ENCODE assay signal across 8 mouse cellular contexts in the genomic region with DNA sequence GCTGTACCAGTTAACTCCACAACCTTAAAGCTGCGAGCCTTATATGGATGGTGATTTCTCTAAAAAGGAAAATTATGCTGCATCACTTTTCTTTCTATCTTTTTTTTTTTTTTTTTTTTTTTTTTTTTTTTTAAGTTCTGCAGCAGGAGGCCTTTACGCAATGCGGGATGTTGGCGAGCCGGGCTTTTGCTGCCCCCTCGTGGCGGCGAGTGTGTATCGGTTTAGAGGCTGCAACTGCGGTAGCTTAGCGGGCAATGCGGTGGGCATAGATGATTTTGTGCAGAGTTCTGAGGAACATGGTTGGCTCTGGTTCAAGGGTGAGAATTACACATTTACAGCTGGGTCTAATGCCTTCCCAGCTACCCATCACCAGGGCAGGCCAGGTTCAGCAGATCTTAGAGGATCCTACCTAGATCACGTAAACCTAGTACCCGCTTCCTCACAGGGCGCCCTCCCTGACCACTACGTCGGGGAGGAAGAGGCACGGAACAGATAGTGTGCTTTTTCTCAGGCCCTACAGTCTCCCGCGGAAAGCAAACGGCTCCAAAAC. TPM values are rescaled to one million over a fixed set of nuclear protein-coding genes. Genes with fewer than 3 reads are reported as not detected.
DNase-seq lines count a peak whose midpoint lies in the region; ATAC-seq and TF ChIP-seq lines count a peak whose summit lies in the region.

No protein-coding gene starts in this region.

- H3K27me3 ChIP-seq in embryonic facial prominence, embryonic 10.5 days (replicated peaks; ENCODE audit: low read depth, poor library complexity, severe bottlenecking): peaks cover 23% of the 10 kb centered on the region
- H3K27me3 ChIP-seq in intestine, postnatal 0 days (replicated peaks; ENCODE audit: control insufficient read depth, insufficient read depth, low read length): no peaks in the 10 kb centered on the region
- H3K27me3 ChIP-seq in limb, embryonic 10.5 days (ENCODE audit: low read depth, poor library complexity, severe bottlenecking): peaks cover 9% of the 10 kb centered on the region; the same call in 1 of the 2 replicates
- peaks cover 13% of the 10 kb centered on the region for H3K27me3 ChIP-seq in midbrain, embryonic 13.5 days

- H3K36me3 ChIP-seq in embryonic facial prominence, embryonic 10.5 days (replicated peaks): no peaks in the 10 kb centered on the region
- H3K36me3 ChIP-seq in intestine, postnatal 0 days (ENCODE audit: control insufficient read depth, insufficient read depth): no peaks in the 10 kb centered on the region
- H3K36me3 ChIP-seq in limb, embryonic 10.5 days: no peaks in the 10 kb centered on the region
- no peaks in the 10 kb centered on the region for H3K36me3 ChIP-seq in midbrain, embryonic 13.5 days

- TF ChIP-seq CTCF in intestine, postnatal 0 days (IDR thresholded peaks at IDR 0.05; ENCODE audit: low read depth): peak; percentile 88

- H3K9me3 ChIP-seq in embryonic facial prominence, embryonic 10.5 days: no peaks in the 10 kb centered on the region; the same call in 1 of the 2 replicates
- no peaks in the 10 kb centered on the region for H3K9me3 ChIP-seq in intestine, postnatal 0 days (ENCODE audit: control insufficient read depth)
- no peaks in the 10 kb centered on the region for H3K9me3 ChIP-seq in limb, embryonic 10.5 days (replicated peaks)
- H3K9me3 ChIP-seq in midbrain, embryonic 13.5 days: no peaks in the 10 kb centered on the region

- no peak overlapping the region for H3K27ac ChIP-seq in embryonic facial prominence, embryonic 10.5 days (replicated peaks)
- H3K27ac ChIP-seq in intestine, postnatal 0 days (ENCODE audit: low read depth, low read length): no peak overlapping the region
- H3K27ac ChIP-seq in limb, embryonic 10.5 days: no peak overlapping the region
- H3K27ac ChIP-seq in midbrain, embryonic 13.5 days: no peak overlapping the region

- DNase-seq in layer of hippocampus, adult 11-12 months (ENCODE audit: low spot score): peak; percentile 85
- DNase-seq in layer of hippocampus, adult 9-10 months (ENCODE audit: low spot score): no peak
- DNase-seq in embryonic facial prominence, embryonic 10.5 days (ENCODE audit: low spot score): peak; percentile 89
- peak; percentile 93 for DNase-seq in limb, embryonic 10.5 days (ENCODE audit: low spot score)
- DNase-seq in skeletal muscle tissue, adult 2 months (ENCODE audit: low read depth, low spot score): peak; percentile 77

- H3K4me1 ChIP-seq in embryonic facial prominence, embryonic 10.5 days: peaks cover 14% of the 10 kb centered on the region
- H3K4me1 ChIP-seq in intestine, postnatal 0 days (replicated peaks; ENCODE audit: control insufficient read depth, insufficient read depth, low read length): no peaks in the 10 kb centered on the region
- H3K4me1 ChIP-seq in limb, embryonic 10.5 days: peaks cover 9% of the 10 kb centered on the region; the same call in 1 of the 2 replicates
- H3K4me1 ChIP-seq in midbrain, embryonic 13.5 days (replicated peaks): peaks cover 13% of the 10 kb centered on the region

- peak; percentile 98 for ATAC-seq in granulocyte monocyte progenitor cell, adult 5-6 weeks (replicated peaks; ENCODE audit: poor library complexity, severe bottlenecking)
- ATAC-seq in intestine, postnatal 0 days: no peak
- peak; percentile 80 for ATAC-seq in midbrain, embryonic 13.5 days

- H3K4me2 ChIP-seq in intestine, postnatal 0 days (replicated peaks; ENCODE audit: low read depth): no peak overlapping the region
- H3K4me2 ChIP-seq in midbrain, embryonic 13.5 days (replicated peaks): no peak overlapping the region

- WGBS in embryonic facial prominence, embryonic 10.5 days: 21% methylated on average over 21 of the region's 21 CpGs
- 19% methylated on average over 21 of the region's 21 CpGs for WGBS in intestine, postnatal 0 days
- 18% methylated on average over 21 of the region's 21 CpGs for WGBS in limb, embryonic 10.5 days
- 23% methylated on average over 21 of the region's 21 CpGs for WGBS in midbrain, embryonic 13.5 days

- H3K4me3 ChIP-seq in embryonic facial prominence, embryonic 10.5 days: no peak overlapping the region
- H3K4me3 ChIP-seq in intestine, postnatal 0 days (ENCODE audit: low read depth, low read length): no peak overlapping the region
- no peak overlapping the region for H3K4me3 ChIP-seq in limb, embryonic 10.5 days
- H3K4me3 ChIP-seq in midbrain, embryonic 13.5 days (replicated peaks): no peak overlapping the region

- no peak overlapping the region for H3K9ac ChIP-seq in intestine, postnatal 0 days (ENCODE audit: low read depth, low read length)
- no peak overlapping the region for H3K9ac ChIP-seq in midbrain, embryonic 13.5 days (replicated peaks)

RNA-seq across cellular contexts. Expression of a gene that starts 40.1 kb away (rescaled TPM):
- not detected in 2 replicates for polyA plus RNA-seq in embryonic facial prominence, embryonic 10.5 days (2016; fragmentation: Nextera tagmentation; extraction: Ambion mirVana)
- not detected in 2 replicates for total RNA-seq in granulocyte monocyte progenitor cell, adult 5-6 weeks (2014; fragmentation: Nextera tagmentation)
- not detected in 2 replicates for total RNA-seq in granulocyte monocyte progenitor cell, adult 5-6 weeks (2017)
- 0.05 TPM in 1 of 2 replicates, not detected in the other for polyA plus RNA-seq in intestine, postnatal 0 days (2015; fragmentation: Nextera tagmentation; extraction: Ambion mirVana)
- polyA plus RNA-seq in limb, embryonic 10.5 days (2016; fragmentation: Nextera tagmentation; extraction: Ambion mirVana): not detected in 2 replicates
- polyA plus RNA-seq in midbrain, embryonic 13.5 days (2015; fragmentation: Nextera tagmentation; extraction: Ambion mirVana): 0.08 TPM in 1 of 2 replicates, not detected in the other
